Mouse (Mus musculus) thymus, adult 2 months (tissue): ENCODE measurements around the gene Cytl1.

ENCODE experiments used
- CTCF ChIP-seq: fragments of 200-500 bp; IDR thresholded peaks from 2 replicates; pipeline ENCODE4 v1.5.1; 2012; ENCODE audit warnings: mild to moderate bottlenecking, control low read depth, low read length, moderate library complexity, borderline replicate concordance; ENCODE audit not compliant: control insufficient read depth, poor library complexity, insufficient read depth; ENCODE audit errors: extremely low read depth
- POLR2A ChIP-seq: fragments of 200-500 bp; IDR thresholded peaks from 2 replicates; pipeline ENCODE4 v1.6.1; 2012; ENCODE audit warnings: mild to moderate bottlenecking, low read length, control low read depth, moderate library complexity; ENCODE audit not compliant: control insufficient read depth, poor library complexity, insufficient read depth; ENCODE audit errors: extremely low read depth

DNA sequence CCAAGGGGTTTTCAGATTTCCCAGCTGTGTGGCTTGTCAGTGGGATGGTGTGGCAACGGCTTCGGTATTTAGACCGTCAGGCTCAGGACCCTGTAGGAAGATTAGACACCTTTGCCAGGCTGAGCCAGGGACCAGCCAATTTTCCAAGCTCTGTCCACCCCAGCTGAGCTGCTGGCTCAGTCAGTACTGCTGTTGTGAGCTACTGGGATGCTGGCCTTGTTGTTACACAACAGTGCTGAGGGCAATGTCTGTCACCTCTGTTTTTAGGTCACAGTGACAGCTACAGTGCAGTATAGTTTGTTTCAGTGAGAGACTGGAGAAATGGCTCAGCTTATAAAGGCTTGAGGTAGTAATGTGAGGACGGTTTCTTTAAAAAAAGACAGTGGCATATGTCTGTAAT is 38.7 kb downstream of the Cytl1 start:
- TF ChIP-seq CTCF = no peak
- no peak for TF ChIP-seq POLR2A
